Mouse (Mus musculus): ENCODE results near the gene Flrt1. TPM values are rescaled to one million over a fixed set of nuclear protein-coding genes. Genes with fewer than 3 reads are reported as not detected.
"Not testable (repeated sequence)": the region's sequence is repeated elsewhere in the genome, so short reads cannot be mapped to it uniquely, and the experiment has no call there.

Gene Flrt1
- total RNA-seq, 2 experiments from 2014 or later, result 40.9 to 42.8 TPM

GRCm38 (mm10) chr19:7106566-7106965, 1.0 kb upstream of the Flrt1 start:
- DNase-seq (ENCODE audit: low spot score in 2 of 2), result no peak

GRCm38 (mm10) chr19:7103993-7104401, 1.5 kb downstream of the Flrt1 start:
- no peak for DNase-seq (ENCODE audit: low spot score in 2 of 2)

- no peak for DNase-seq (ENCODE audit: low spot score in 2 of 2)
Observed at GRCm38 (mm10) chr19:7103349-7103992, 2.1 kb downstream of the Flrt1 start.

- no peak for DNase-seq (ENCODE audit: low spot score in 2 of 2)
Observed at GRCm38 (mm10) chr19:7102039-7102438, 3.5 kb downstream of the Flrt1 start.

- DNase-seq (ENCODE audit: low spot score in 2 of 2), result no peak
Observed at GRCm38 (mm10) chr19:7099620-7100155, 5.8 kb downstream of the Flrt1 start.

GRCm38 (mm10) chr19:7092756-7093155, 12.8 kb downstream of the Flrt1 start:
- no peak for DNase-seq (ENCODE audit: low spot score in 2 of 2)

GRCm38 (mm10) chr19:7091448-7092050, 14.0 kb downstream of the Flrt1 start:
- DNase-seq (ENCODE audit: low spot score in 2 of 2), result no peak

- peak; percentile 32 to 48 for DNase-seq (ENCODE audit: low spot score in 2 of 2)
Observed at GRCm38 (mm10) chr19:7090369-7091064, 15.0 kb downstream of the Flrt1 start.

GRCm38 (mm10) chr19:7089842-7090251, 15.7 kb downstream of the Flrt1 start:
- DNase-seq (ENCODE audit: low spot score in 2 of 2), result no peak

- no peak for DNase-seq (ENCODE audit: low spot score in 2 of 2)
Observed at GRCm38 (mm10) chr19:7089050-7089449, 16.5 kb downstream of the Flrt1 start.

- DNase-seq (ENCODE audit: low spot score in 2 of 2), result no peak
Observed at GRCm38 (mm10) chr19:7088558-7088957, 17.0 kb downstream of the Flrt1 start.

GRCm38 (mm10) chr19:7084734-7085133, 20.8 kb downstream of the Flrt1 start:
- DNase-seq (ENCODE audit: low spot score in 2 of 2), result no peak

- peak; percentile 57 to 67 for DNase-seq (ENCODE audit: low spot score in 2 of 2)
Observed at GRCm38 (mm10) chr19:7083035-7083794, 22.3 kb downstream of the Flrt1 start.

- peak; percentile 52 to 68 for DNase-seq (ENCODE audit: low spot score in 2 of 2)
Observed at GRCm38 (mm10) chr19:7081516-7082266, 23.8 kb downstream of the Flrt1 start.

GRCm38 (mm10) chr19:7078271-7078670, 27.3 kb downstream of the Flrt1 start:
- DNase-seq (ENCODE audit: low spot score in 2 of 2), result no peak

- no peak for DNase-seq (ENCODE audit: low spot score in 2 of 2)
Observed at GRCm38 (mm10) chr19:7077666-7078065, 27.9 kb downstream of the Flrt1 start.

- not testable (repeated sequence) for DNase-seq (ENCODE audit: low spot score in 2 of 2)
Observed at GRCm38 (mm10) chr19:7075336-7075735, 30.2 kb downstream of the Flrt1 start.

GRCm38 (mm10) chr19:7073997-7074781, 31.3 kb downstream of the Flrt1 start:
- no peak for DNase-seq (ENCODE audit: low spot score in 2 of 2)

- DNase-seq (ENCODE audit: low spot score in 2 of 2), result no peak
Observed at GRCm38 (mm10) chr19:7072221-7072620, 33.3 kb downstream of the Flrt1 start.

GRCm38 (mm10) chr19:7070775-7071174, 34.8 kb downstream of the Flrt1 start:
- DNase-seq (ENCODE audit: low spot score in 2 of 2), result no peak
